Mouse (Mus musculus): ENCODE data around the gene Rfpl4. TPM values are rescaled to one million over a fixed set of nuclear protein-coding genes. Genes with fewer than 3 reads are reported as not detected.
A peak's percentile ranks its signal among the peaks of the same experiment; 100 is the strongest.

Rfpl4 gene
- polyA plus RNA-seq, 1 experiment from 2014 or later, result not detected

DNA sequence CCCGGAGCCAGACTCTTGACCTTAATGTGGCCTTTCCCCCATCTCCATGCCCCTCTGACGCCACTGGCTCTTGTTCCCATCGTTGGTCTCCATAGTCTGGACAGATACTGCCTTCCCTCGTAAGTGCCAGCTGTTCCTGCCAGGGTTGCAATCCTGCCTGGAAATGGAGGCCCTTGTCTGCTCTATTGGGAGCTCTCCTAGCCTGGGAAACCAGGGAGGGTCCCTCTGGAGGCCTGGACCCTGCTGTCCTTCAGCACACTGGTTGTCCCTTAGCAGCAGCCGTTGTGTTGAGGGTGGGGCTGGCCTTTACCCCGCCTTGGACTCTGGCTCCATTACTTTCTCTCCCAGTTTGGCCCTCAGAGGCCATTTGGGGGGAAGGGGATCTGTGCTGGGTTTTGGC, 24.4 kb downstream of the Rfpl4 start:
- H3K27me3 ChIP-seq, result no peaks in the 10 kb centered on the region
- H3K36me3 ChIP-seq, result peaks cover 56% of the 10 kb centered on the region
- no peaks in the 10 kb centered on the region for H3K9me3 ChIP-seq
- no peak overlapping the region for H3K9ac ChIP-seq (replicated peaks)
- no peak for ATAC-seq (replicated peaks)
- H3K4me1 ChIP-seq, result no peaks in the 10 kb centered on the region
- no peak overlapping the region for H3K4me2 ChIP-seq (replicated peaks)
- WGBS, result 95% methylated on average over 6 of the region's 6 CpGs
- H3K27ac ChIP-seq (replicated peaks), result no peak overlapping the region
- H3K4me3 ChIP-seq, result no peak overlapping the region

DNA sequence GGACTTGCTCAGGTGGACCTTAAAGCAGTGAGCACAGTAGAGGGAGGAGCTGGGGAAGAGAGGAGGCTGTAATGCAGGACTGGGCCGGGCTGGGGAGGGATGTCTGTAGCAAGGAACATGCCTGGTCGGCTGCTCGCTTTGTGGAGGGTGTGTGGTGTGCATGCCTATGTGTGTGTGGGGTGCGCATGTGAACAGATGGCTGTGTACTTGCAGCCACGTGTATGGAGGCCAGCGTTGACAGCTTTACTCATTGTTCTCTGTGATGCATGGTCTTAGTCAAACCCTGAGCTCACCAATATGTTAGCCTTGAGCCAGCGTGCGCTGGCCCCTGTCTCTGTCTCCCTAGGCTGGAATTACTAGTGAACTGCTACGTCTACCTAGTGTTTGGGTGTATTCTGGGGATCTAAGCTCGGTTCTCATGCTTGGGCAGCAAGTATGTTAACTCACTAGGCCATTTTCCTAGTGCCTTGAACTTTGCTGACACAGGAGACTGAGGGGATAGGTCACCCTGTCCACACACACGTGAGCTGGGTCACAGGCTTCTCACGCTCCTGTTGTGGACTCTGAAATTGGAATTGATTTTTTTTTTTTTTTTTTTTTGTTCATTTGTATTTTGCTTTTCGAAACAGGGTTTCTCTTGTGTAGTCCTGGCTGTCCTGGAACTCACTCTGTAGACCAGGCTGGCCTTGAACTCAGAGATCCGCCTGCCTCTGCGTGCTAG, 25.6 kb downstream of the Rfpl4 start:
- Histone ChIP-seq H3K4me3 (no peak overlapping the region), H3K9ac (replicated peaks) (no peak overlapping the region)

DNA sequence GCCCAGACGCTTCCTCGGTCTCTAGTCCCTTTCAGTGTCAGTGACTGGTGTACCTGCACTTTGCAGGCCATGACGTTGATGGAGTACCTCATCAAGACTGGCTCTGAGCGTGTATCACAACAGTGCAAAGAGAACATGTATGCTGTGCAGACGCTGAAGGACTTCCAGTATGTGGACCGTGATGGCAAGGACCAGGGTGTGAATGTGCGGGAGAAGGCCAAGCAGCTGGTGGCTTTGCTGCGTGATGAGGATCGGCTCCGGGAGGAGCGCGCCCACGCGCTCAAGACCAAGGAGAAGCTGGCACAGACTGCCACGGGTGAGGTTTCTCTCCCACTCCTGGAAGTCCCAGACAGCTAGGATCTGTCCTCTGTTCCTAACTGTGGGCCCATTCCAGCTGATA, 26.9 kb downstream of the Rfpl4 start:
- WGBS, result 94% methylated on average over 15 of the region's 15 CpGs
- no peak overlapping the region for H3K9ac ChIP-seq (replicated peaks)
- no peaks in the 10 kb centered on the region for H3K4me1 ChIP-seq
- no peak overlapping the region for H3K4me2 ChIP-seq (replicated peaks)
- ATAC-seq (replicated peaks), result no peak
- H3K4me3 ChIP-seq, result no peak overlapping the region
- no peak overlapping the region for H3K27ac ChIP-seq (replicated peaks)
- H3K27me3 ChIP-seq, result no peaks in the 10 kb centered on the region
- no peaks in the 10 kb centered on the region for H3K9me3 ChIP-seq
- H3K36me3 ChIP-seq, result peaks cover 42% of the 10 kb centered on the region

More for the DNA sequence above, 25.6 kb downstream of the Rfpl4 start:
- no peaks in the 10 kb centered on the region for H3K9me3 ChIP-seq
- ATAC-seq (replicated peaks), result no peak
- no peak overlapping the region for H3K27ac ChIP-seq (replicated peaks)
- peaks cover 49% of the 10 kb centered on the region for H3K36me3 ChIP-seq
- no peaks in the 10 kb centered on the region for H3K27me3 ChIP-seq
- no peaks in the 10 kb centered on the region for H3K4me1 ChIP-seq
- no peak overlapping the region for H3K4me2 ChIP-seq (replicated peaks)
- 91% methylated on average over 15 of the region's 15 CpGs for WGBS

DNA sequence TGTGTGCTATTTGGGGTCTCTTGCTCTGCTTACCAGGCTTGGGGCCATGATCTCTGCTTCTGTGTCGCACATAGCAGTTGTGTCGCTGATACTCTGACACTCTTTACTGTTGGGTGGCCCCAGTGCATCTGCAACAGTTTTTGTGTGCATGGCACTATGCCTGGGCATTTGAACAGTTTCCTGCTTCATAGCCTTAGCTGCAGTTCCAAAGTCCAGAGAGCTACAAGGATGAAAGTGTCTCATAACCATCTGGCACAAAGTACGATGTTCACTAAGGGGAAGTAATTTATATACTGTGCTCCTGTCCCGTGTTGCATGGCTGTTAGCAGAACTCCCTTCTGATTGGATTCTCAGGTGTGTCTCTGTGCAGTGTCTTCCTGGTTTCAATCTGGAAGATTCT, 28.9 kb downstream of the Rfpl4 start:
- no peaks in the 10 kb centered on the region for H3K27me3 ChIP-seq
- H3K36me3 ChIP-seq, result peaks cover 36% of the 10 kb centered on the region
- H3K27ac ChIP-seq (replicated peaks), result no peak overlapping the region
- H3K4me1 ChIP-seq, result peaks cover 8% of the 10 kb centered on the region
- 89% methylated on average over 4 of the region's 4 CpGs for WGBS
- H3K9me3 ChIP-seq, result no peaks in the 10 kb centered on the region
- no peak for ATAC-seq (replicated peaks)
- no peak overlapping the region for H3K9ac ChIP-seq (replicated peaks)
- H3K4me2 ChIP-seq (replicated peaks), result no peak overlapping the region
- no peak overlapping the region for H3K4me3 ChIP-seq

DNA sequence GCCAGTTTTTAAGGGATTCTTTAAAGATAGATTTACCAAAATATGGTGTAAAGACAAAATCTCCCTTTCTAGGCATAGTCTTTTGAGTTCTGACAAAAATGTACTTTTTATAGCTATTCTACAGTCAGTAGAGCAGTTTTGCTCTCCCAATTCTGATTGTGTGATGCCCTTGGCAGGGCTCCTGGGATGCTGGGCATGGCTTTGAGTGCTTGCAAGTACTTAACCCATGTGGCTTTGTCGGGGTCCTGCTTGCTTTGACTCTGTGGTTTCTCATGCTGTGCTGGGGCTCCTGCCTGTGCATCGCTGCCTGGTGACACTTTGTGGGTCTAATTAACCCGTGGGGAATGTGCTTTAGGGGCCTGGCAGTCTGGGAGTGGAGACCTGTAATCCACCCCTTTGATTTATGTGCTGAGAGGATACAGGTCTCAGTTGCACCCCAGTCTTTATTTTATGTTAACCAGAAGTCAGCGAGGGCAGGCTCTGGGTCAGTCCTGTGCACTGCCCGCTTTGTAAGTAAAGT, 29.8 kb downstream of the Rfpl4 start:
- peaks cover 15% of the 10 kb centered on the region for H3K4me1 ChIP-seq
- no peak overlapping the region for H3K4me3 ChIP-seq
- H3K4me2 ChIP-seq (replicated peaks), result no peak overlapping the region
- H3K27me3 ChIP-seq, result no peaks in the 10 kb centered on the region
- ATAC-seq (replicated peaks), result no peak
- H3K9me3 ChIP-seq, result no peaks in the 10 kb centered on the region
- WGBS, result 76% methylated on average over 5 of the region's 5 CpGs
- H3K36me3 ChIP-seq, result peaks cover 29% of the 10 kb centered on the region
- H3K9ac ChIP-seq (replicated peaks), result no peak overlapping the region
- no peak overlapping the region for H3K27ac ChIP-seq (replicated peaks)

DNA sequence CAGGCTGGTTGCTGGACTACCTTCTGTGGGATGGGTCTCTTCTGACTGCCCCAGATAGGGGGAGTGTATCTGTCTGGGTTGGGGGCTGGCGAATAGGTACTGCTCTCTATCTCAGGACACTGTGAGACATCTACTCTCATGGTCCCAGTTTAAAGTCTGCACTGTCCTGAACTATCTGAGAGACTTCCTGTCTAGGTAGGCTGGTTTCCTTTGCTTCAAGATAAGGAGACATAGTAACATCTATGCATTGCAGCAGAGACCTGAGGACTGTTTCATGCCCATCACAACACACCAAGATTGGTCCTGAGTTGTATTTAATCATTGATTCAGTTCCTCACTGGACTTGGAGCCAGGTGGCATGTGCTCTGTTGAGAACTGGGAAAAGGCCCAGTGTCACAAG, 31.2 kb downstream of the Rfpl4 start:
- Histone ChIP-seq H3K9me3 (no peaks in the 10 kb centered on the region), H3K4me3 (no peak overlapping the region), H3K9ac (replicated peaks) (no peak overlapping the region), H3K4me1 (peaks cover 29% of the 10 kb centered on the region), H3K27ac (replicated peaks) (no peak overlapping the region), H3K36me3 (peaks cover 19% of the 10 kb centered on the region), H3K27me3 (no peaks in the 10 kb centered on the region), H3K4me2 (replicated peaks) (no peak overlapping the region)
- 94% methylated on average over 1 of the region's 1 CpGs for WGBS
- ATAC-seq (replicated peaks), result no peak

DNA sequence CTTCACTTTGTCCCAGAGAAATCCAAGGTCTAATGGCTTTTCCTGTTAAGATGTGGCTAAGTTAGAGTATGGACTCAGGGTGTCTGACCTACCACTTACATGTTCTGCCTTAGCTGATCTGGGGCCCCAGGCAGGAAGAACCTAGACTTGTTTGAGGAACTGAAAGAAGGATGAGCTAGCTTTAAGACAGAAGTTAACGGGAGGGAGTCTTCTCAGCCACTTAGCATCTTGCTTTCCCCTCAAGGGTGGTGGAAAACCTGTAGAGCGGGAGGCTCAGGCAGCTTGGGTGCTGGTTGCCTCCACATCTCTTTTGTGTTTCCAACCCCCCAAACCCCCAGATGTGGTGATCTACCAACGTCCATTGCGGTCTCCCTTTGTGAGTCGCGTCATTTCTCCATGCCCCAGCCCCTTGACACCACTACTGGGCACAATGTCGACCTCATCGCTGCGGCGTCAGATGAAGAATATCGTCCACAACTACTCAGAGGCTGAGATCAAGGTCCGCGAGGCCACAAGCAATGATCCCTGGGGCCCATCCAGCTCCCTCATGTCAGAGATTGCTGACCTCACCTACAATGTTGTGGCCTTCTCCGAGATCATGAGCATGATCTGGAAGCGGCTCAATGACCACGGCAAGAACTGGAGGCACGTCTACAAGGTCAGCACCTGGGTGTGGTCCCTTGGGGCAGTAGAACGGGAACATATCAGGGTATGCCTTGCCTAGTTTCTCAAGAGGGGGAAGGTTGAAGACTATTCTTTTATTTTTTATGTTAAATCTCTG, 33.2 kb downstream of the Rfpl4 start:
- Histone ChIP-seq H3K27ac (replicated peaks) (no peak overlapping the region), H3K4me1 (peaks cover 31% of the 10 kb centered on the region), H3K4me3 (no peak overlapping the region), H3K4me2 (replicated peaks) (no peak overlapping the region), H3K27me3 (no peaks in the 10 kb centered on the region), H3K9ac (replicated peaks) (no peak overlapping the region), H3K9me3 (no peaks in the 10 kb centered on the region), H3K36me3 (peaks cover 24% of the 10 kb centered on the region)
- ATAC-seq (replicated peaks), result no peak
- 95% methylated on average over 18 of the region's 18 CpGs for WGBS

DNA sequence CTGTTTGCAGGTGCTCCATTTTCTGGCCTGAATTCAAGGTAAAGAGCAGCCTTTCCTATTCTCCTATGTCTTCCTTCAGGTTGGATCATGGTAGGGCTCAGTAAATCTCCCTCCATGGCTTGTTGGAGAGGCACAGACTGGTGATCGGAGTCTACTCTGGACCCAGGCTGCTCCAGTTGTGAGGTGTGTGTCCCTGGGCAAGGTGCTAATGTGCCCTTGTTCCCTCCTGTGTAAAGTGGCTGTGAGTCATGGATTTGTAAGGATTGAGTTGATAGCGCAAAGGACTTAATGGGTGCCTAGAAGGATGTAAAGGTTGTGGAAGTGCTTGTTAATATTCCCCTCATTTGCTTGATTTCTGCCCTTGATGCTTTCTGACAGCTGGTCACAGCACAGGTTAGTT, 34.8 kb downstream of the Rfpl4 start:
- Histone ChIP-seq H3K36me3 (peaks cover 39% of the 10 kb centered on the region), H3K9me3 (no peaks in the 10 kb centered on the region), H3K4me2 (replicated peaks) (peak overlapping the region; percentile 64; the same call in 1 of the 2 replicates), H3K9ac (replicated peaks) (no peak overlapping the region; the same call in 1 of the 2 replicates), H3K27me3 (no peaks in the 10 kb centered on the region), H3K4me1 (peaks cover 31% of the 10 kb centered on the region), H3K4me3 (no peak overlapping the region), H3K27ac (replicated peaks) (no peak overlapping the region)
- 100% methylated on average over 2 of the region's 2 CpGs for WGBS
- ATAC-seq (replicated peaks), result no peak

DNA sequence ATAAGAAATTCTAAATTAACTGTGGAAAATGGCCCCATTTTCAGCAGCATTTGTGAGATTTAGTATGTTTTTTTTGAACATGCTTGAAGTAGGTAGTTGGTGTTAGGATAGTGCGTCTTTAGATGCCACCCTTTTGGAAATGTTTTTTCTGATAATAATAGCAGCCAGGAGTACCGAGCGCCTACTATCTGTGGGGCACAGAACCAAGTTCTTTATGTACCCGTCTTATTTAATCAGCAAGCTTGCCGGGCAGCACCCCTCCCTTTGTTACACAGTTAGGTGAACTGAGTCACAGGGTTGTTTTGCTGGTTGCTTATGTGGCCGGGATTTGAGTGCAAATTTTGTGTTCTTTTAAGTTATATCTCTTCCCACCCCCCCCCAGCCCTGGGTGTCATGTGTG, 35.5 kb downstream of the Rfpl4 start:
- Histone ChIP-seq H3K36me3 (peaks cover 46% of the 10 kb centered on the region), H3K27ac (replicated peaks) (no peak overlapping the region), H3K9me3 (no peaks in the 10 kb centered on the region), H3K4me2 (replicated peaks) (peak overlapping the region; percentile 64), H3K4me1 (peaks cover 31% of the 10 kb centered on the region), H3K27me3 (no peaks in the 10 kb centered on the region), H3K9ac (replicated peaks) (peak overlapping the region; percentile 96; the same call in 1 of the 2 replicates), H3K4me3 (peak overlapping the region; percentile 98)
- WGBS, result 70% methylated on average over 6 of the region's 6 CpGs
- no peak for ATAC-seq (replicated peaks)

DNA sequence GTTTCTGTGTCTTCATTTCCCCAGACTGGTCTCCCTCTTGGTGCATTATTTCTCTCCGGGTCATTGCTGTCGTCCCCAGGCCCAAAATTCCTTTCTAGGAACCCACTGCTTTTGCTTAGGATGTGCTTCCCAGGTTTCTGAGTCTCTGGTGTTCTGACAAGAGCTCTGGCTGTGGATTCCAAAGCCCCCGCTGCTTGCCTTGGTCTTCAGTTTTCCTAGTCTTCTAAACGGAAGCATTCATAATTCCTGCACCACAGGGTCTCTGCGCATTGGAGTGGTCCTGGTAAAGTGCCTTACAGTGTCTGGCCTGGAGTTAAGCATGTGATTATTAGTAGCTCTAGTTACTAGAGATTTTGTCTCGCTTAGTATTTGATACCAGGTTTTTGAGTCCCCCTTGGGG, 35.9 kb downstream of the Rfpl4 start:
- ATAC-seq (replicated peaks), result no peak
- peak overlapping the region; percentile 96 for H3K9ac ChIP-seq (replicated peaks)
- no peaks in the 10 kb centered on the region for H3K27me3 ChIP-seq
- WGBS, result 20% methylated on average over 6 of the region's 6 CpGs
- peak overlapping the region; percentile 98 for H3K4me3 ChIP-seq
- H3K4me1 ChIP-seq, result peaks cover 31% of the 10 kb centered on the region
- peak overlapping the region; percentile 87 for H3K27ac ChIP-seq (replicated peaks)
- peaks cover 49% of the 10 kb centered on the region for H3K36me3 ChIP-seq
- H3K4me2 ChIP-seq (replicated peaks), result peak overlapping the region; percentile 64
- H3K9me3 ChIP-seq, result no peaks in the 10 kb centered on the region

DNA sequence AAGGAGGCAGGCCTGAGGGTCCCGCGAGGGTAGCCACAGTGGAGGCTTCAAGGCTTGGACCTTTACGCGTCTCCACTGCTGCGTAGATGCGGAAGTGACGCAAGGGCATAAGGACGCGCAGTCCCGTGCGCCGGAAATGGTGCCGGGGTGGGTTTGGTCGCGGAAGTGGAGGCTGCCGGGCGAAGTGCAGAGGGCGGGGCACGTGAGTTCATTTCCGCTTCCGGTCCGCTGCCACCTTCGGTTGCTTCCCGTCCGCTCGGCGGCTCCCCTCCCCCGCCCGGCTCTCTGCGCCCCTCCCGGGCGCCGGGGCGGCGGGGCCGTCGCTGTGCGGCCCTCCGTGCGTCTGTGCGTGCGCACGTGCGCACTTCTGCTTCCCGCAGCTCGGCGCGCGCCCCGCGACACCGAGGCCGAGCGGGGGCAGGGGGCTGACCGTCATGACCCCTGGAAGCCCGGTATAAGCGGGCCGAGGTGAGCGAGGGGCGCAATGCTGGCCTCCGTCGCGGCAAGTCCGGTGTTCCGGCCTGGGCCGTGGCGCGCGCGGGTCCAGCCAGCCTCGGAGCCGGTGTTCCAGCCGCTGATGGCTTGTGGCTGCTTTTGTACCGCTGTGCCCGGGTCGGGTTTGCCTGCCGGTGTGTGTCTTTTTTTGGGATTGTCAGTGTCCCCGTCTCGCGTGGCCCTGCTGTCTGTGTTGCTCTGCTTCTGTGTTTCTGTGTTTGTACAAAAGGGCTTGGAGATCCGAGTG, 36.6 kb downstream of the Rfpl4 start, which contains the start of gene Epn1:
Gene Epn1, plus strand, starts transcription at position 226 of the 742 bp plus-strand sequence.
- peak; percentile 98 for ATAC-seq (replicated peaks)
- Histone ChIP-seq H3K4me1 (peaks cover 31% of the 10 kb centered on the region), H3K36me3 (peaks cover 50% of the 10 kb centered on the region), H3K4me3 (peak within 1 kb of the TSS; percentile 98), H3K4me2 (replicated peaks) (peak within 1 kb of the TSS; percentile 64), H3K27ac (replicated peaks) (peak within 1 kb of the TSS; percentile 87), H3K27me3 (no peaks in the 10 kb centered on the region), H3K9me3 (no peaks in the 10 kb centered on the region), H3K9ac (replicated peaks) (peak within 1 kb of the TSS; percentile 96)
- under 1% methylated on average over 81 of the region's 81 CpGs for WGBS

All from forebrain, embryonic 15.5 days (tissue).